Mouse (Mus musculus) testis, adult 2 months (tissue): ENCODE results near the gene Tnfsf9. TPM values are rescaled to one million over a fixed set of nuclear protein-coding genes. Genes with fewer than 3 reads are reported as not detected.
A peak's percentile ranks its signal among the peaks of the same experiment; 100 is the strongest.

Experiments
- H3K27ac ChIP-seq: fragments of 200-500 bp; 2 replicates; pipeline ENCODE4 v1.5.1; 2012; ENCODE audit warnings: low read depth, low read length; ENCODE audit not compliant: control insufficient read depth, insufficient read depth
- H3K27me3 ChIP-seq: fragments of 200-500 bp; 2 replicates; pipeline ENCODE4 v1.6.1; 2012; ENCODE audit warnings: mild to moderate bottlenecking, low read length, moderate library complexity; ENCODE audit not compliant: control insufficient read depth, insufficient read depth
- H3K36me3 ChIP-seq: fragments of 200-500 bp; 2 replicates; pipeline ENCODE4 v1.6.1; 2012; ENCODE audit warnings: mild to moderate bottlenecking, low read length; ENCODE audit not compliant: control insufficient read depth, insufficient read depth
- H3K4me1 ChIP-seq: fragments of 200-500 bp; 2 replicates; pipeline ENCODE4 v1.6.1; 2012; ENCODE audit warnings: low read length; ENCODE audit not compliant: control insufficient read depth, insufficient read depth
- H3K4me3 ChIP-seq: fragments of 200-500 bp; 2 replicates; pipeline ENCODE4 v1.5.1; 2012; ENCODE audit warnings: low read depth, mild to moderate bottlenecking, low read length, moderate library complexity, mixed read lengths; ENCODE audit not compliant: control insufficient read depth
- CTCF ChIP-seq: fragments of 200-500 bp; IDR thresholded peaks from 2 replicates; pipeline ENCODE4 v1.5.1; 2012; ENCODE audit warnings: low read depth, mild to moderate bottlenecking, inconsistent platforms, low read length, moderate library complexity; ENCODE audit not compliant: control insufficient read depth, insufficient read depth, insufficient replicate concordance
- POLR2A ChIP-seq: fragments of 200-500 bp; IDR thresholded peaks from 2 replicates; pipeline ENCODE4 v1.6.1; 2012; ENCODE audit warnings: low read depth, mild to moderate bottlenecking, inconsistent platforms, low read length, moderate library complexity; ENCODE audit not compliant: control insufficient read depth
- polyA plus RNA-seq: library from polyadenylated mRNA; depleted of rRNA; stranded (reverse); fragments of >200 nt; gene quantifications from 2 replicates; pipeline ENCODE4 v1.2.3, GENCODE M21; 2012; rRNA removed

The Tnfsf9 gene
- 0.10 TPM in 1 of 2 replicates, not detected in the other for polyA plus RNA-seq

GRCm38 (mm10) chr17:57105181-57106034, at the start of gene Tnfsf9:
TSS of gene Tnfsf9 (plus strand) at chr17:57105325.
- no peak for TF ChIP-seq POLR2A
- TF ChIP-seq CTCF = no peak
- H3K27me3 ChIP-seq = no peaks in the 10 kb centered on the region
- no peaks in the 10 kb centered on the region for H3K36me3 ChIP-seq
- peaks cover 6% of the 10 kb centered on the region; the same call in 1 of the 2 replicates for H3K4me1 ChIP-seq
- peak within 1 kb of the TSS; percentile 64 for H3K4me3 ChIP-seq
- H3K27ac ChIP-seq = no peak within 1 kb of the TSS

- H3K27ac ChIP-seq = no peak overlapping the region
- H3K4me3 ChIP-seq = no peak overlapping the region
- TF ChIP-seq CTCF (no peak), POLR2A (no peak)
- peaks cover 16% of the 10 kb centered on the region for H3K4me1 ChIP-seq
- no peaks in the 10 kb centered on the region for H3K27me3 ChIP-seq
- no peaks in the 10 kb centered on the region for H3K36me3 ChIP-seq
These were observed 48.9 kb upstream of the Tnfsf9 start for GRCm38 (mm10) chr17:57056246-57056645.

GRCm38 (mm10) chr17:57058891-57059485, 46.1 kb upstream of the Tnfsf9 start, which contains the start of gene Crb3:
TSS of gene Crb3 (plus strand) at chr17:57059105.
- no peaks in the 10 kb centered on the region; the same call in 1 of the 2 replicates for H3K27me3 ChIP-seq
- no peak within 1 kb of the TSS for H3K27ac ChIP-seq
- no peak for TF ChIP-seq POLR2A
- TF ChIP-seq CTCF = no peak
- H3K4me3 ChIP-seq = peak within 1 kb of the TSS; percentile 91
- peaks cover 24% of the 10 kb centered on the region for H3K4me1 ChIP-seq
- no peaks in the 10 kb centered on the region for H3K36me3 ChIP-seq

DNA sequence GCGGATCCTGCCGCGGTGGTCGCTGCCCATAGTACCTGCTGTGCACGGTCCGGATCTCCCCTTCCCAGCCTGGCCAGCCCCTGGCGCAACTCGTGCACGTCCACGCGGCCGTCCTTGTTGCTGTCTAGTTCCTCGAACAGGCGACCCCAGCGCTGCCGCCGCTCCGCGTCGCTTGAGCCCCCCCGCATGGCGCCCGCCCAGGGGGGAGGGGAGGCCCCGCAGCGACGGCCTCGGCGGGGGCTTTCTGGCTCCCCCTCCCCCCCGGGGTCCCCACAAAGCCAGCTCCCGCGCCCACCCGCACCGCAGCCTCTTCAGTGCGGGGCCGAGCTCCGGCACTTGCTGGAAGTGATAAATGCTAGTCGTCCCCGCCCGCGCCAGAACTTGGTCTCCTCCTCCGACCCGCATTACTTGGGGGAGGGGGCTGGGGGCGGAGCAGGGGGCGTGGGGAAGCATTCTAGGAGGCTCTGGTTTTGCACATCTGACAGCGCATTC, 45.6 kb upstream of the Tnfsf9 start, which contains the start of gene Slc25a23:
TSS of gene Slc25a23 (minus strand) at position 378 of the 492 bp plus-strand sequence.
- H3K4me3 ChIP-seq = peak within 1 kb of the TSS; percentile 91
- H3K36me3 ChIP-seq = no peaks in the 10 kb centered on the region
- peak within 1 kb of the TSS; percentile 59; the same call in 1 of the 2 replicates for H3K27ac ChIP-seq
- TF ChIP-seq CTCF (no peak), POLR2A (no peak)
- H3K27me3 ChIP-seq = no peaks in the 10 kb centered on the region; the same call in 1 of the 2 replicates
- H3K4me1 ChIP-seq = peaks cover 21% of the 10 kb centered on the region

DNA sequence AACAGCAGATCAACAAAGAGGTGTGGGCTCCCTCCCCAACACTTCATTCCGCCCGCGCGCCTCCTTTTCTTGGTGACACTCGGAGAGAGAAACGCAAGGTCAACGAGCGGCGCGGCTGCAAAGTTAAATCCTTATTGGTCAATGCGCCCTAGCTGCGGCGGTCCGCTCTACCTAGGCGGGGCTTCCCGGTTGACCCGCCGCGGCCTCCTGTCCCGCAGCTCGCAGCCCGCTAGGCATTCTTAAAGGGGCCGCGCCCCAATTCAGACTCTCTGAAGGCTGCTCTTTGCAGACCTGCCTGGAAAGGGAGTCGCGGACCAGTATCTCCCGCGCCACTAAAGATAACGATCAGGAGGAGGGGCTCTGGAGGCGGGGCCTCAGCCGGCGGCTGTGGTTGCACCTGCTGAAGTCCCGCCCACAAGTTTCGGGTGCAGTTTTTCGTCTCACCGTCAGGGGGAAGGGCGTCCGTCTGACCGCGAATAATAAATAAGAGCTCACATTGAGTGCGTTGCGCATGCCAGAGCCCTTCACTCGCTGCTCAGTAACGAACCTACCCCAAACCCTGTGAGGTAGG, 44.8 kb upstream of the Tnfsf9 start:
- Histone ChIP-seq H3K4me3 (peak overlapping the region; percentile 86), H3K4me1 (peaks cover 19% of the 10 kb centered on the region), H3K27ac (peak overlapping the region; percentile 59; the same call in 1 of the 2 replicates), H3K27me3 (no peaks in the 10 kb centered on the region; the same call in 1 of the 2 replicates), H3K36me3 (no peaks in the 10 kb centered on the region)
- TF ChIP-seq POLR2A (0 out of 2 replicates have a peak, but pooled peaks have one; percentile 14), CTCF (peak; percentile 59)

DNA sequence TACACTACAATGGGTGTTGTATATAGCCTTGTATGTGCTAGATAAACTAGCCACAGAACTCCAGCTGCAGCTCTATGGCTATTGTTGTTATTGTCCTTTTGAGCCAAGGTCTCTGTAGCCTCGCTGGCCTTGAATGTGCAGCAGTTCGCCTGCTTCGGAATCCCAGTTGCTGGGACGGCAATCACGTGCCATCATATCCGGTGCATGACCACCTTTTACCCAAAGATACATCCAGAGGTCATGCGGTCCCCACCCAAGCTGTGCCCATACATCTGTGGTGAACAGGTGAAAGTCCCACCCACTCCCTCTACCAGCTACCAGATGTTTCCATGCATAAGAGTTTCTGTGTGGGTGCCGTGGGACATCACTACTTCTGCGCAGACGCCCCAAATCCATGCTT, 44.1 kb upstream of the Tnfsf9 start:
- no peaks in the 10 kb centered on the region for H3K36me3 ChIP-seq
- H3K27ac ChIP-seq = no peak overlapping the region
- no peaks in the 10 kb centered on the region; the same call in 1 of the 2 replicates for H3K27me3 ChIP-seq
- TF ChIP-seq CTCF = no peak
- no peak overlapping the region for H3K4me3 ChIP-seq
- peaks cover 19% of the 10 kb centered on the region for H3K4me1 ChIP-seq
